Mouse (Mus musculus) cortical plate, adult 2 months (tissue): ENCODE measurements around the gene Trappc2l.

Source experiments
- CTCF ChIP-seq: fragments of 200-500 bp; IDR thresholded peaks from 2 replicates; pipeline ENCODE4 v1.5.1; 2011; ENCODE audit warnings: mild to moderate bottlenecking, control low read depth, low read length; ENCODE audit not compliant: insufficient read depth; ENCODE audit errors: extremely low read depth
- POLR2A ChIP-seq: fragments of 200-500 bp; IDR thresholded peaks from 2 replicates; pipeline ENCODE4 v1.6.1; 2011; ENCODE audit warnings: mild to moderate bottlenecking, low read length, control low read depth; ENCODE audit not compliant: insufficient read depth; ENCODE audit errors: extremely low read depth

GRCm38 (mm10) chr8:122665221-122665620 is 53.8 kb downstream of the Trappc2l start:
- TF ChIP-seq CTCF (no peak), POLR2A (no peak)
